Mouse (Mus musculus): ENCODE data around the gene Gpr146.
A peak's percentile ranks its signal among the peaks of the same experiment; 100 is the strongest.

Gene Gpr146

DNA sequence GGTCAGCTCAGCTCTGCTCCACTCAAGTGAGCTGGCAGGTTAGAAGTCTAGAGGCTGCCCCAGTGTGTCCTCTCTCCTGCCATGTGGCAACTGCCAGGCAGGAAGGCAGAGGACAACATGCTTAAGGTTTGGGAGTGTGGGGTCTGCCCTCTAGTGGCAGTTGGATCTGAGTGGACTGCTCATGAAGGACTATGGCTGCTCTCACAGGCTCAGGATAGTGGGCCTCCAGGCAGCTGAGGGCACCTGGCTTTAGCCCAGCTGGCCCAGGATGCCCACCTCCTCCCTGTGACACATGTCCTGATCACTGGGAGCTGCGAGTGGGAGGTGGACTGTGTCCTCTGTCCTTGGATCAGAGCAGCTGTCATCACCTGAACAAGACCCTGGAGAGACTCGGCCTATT lies 18.8 kb upstream of the Gpr146 start:
- DNase-seq (ENCODE audit: low spot score in 2 of 2): peak in 1 of 2 experiments; percentile 36

DNA sequence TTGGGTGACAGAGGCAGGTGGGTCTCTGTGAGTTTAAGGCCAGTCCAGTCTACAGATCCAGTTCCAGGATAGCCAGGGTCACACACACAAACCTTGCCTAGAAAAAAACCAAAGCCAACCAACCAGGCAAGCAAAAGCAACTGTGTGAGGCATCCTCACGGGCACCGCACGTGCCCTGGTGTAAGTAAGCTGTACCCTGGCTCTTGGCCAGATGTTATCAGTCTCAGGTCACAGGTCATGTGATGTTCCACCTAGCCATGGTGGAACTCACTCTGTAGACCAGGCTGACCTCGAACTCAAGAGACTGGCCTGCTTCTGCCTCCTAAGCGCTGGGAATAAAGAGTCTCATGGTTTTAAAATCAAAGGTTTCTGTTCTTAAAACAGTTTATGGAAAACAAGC lies 18.3 kb upstream of the Gpr146 start:
- no peak for DNase-seq (ENCODE audit: low spot score in 2 of 2)

DNA sequence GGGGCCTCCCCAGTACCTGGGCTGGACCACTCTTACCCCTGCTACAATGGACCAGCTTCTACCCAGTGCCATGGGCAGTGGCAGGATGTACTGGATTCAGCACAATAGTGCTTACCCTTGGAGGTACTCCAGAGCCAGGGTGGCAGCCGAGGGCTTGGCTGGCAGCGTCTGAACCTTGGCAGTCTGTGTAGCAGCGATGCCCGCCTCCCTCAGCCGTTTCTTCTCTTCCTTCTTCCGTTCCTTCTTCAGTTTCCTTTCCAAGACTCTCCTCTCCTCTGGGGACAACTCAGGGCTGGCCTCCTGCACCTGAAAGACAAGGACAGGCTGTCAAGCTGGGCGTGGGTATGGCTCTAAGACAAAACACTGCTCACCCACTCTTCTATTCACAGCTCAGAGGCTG lies 13.6 kb upstream of the Gpr146 start:
- peak in 1 of 2 experiments; percentile 28 for DNase-seq (ENCODE audit: low spot score in 2 of 2)

DNA sequence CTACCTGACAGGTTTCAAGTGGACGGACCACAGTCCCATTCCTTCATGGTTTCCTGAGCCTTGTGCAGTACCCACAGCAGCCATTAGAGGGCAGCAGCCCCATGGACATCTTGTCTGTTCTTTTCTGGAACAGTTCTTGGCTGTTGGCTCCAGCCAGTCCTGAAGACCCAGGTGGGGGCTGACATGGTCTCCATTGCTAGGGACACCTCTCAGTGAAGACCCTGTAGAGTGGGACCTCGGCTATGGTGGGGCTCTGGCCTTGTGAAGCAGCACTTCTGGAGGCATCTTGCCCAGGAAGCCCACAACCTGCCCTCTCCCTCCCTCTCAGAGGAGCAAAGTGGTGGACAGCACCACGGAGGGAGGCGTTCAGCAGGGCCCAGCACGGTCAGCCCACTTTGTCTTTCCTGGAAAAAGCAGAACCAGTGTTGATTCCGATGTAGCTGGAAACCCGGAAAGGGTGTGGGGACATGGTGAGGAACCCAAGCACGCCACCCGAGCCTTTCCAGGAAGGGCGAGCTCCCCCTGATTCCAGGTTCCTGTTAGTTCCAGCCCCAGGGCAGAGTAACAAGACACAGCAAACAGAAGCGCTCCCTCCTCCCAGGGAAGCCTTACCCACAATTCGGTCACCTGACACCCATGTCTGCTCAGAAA lies 13.1 kb upstream of the Gpr146 start:
- DNase-seq (ENCODE audit: low spot score in 2 of 2): peak; percentile 87 to 91

DNA sequence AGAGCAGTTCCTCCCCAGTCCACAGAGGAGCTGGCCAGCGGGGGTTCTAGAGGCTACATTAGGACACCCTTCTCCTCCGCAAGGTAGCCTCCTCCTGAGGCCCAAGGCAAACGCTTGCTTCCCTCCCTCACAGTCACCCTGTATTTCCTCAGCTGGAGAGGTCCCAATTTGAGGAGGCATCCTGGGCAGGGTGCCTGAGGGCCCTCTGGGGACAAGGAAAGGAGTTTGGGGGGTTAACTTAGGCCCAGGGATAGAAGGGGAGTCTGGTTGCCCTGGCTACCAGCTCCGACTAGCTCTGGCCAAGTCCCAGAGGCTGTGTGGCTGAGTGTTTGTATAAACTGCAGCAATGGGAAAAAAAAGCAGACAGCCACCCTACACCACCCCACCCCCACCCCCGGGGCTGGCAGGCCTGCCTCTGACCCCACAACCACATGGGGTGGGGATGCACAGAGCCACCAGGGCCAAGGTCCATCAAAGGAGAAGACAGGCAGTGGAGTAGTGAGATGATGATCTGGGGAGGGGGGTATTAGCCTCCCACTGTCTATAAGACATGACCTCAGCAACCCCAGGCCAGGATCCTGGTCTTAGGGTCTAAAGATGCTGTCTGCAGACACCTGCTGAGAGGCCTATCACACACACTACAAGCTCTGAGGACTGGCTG lies 12.5 kb upstream of the Gpr146 start:
- DNase-seq (ENCODE audit: low spot score in 2 of 2): peak in 1 of 2 experiments; percentile 18

DNA sequence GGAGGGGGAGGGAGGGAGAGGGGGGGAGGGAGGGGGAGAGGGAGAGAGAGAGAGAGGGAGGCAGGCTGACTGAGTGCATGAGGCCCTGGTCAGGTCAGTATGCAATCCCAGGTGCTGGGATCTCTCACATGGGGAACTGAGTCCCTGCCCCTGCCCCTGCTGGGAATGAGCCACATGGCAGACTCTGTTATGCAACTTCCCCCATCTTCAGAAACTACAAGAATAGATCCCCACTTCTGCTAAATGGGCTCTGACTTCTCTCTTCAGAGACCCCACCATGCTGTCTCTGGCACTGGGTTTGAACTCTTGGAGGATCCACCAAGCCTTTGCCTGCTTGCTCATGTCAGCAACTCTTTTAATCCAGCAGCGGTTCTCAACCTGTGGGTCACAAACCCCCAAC lies 11.7 kb upstream of the Gpr146 start:
- DNase-seq (ENCODE audit: low spot score in 2 of 2): no peak

DNA sequence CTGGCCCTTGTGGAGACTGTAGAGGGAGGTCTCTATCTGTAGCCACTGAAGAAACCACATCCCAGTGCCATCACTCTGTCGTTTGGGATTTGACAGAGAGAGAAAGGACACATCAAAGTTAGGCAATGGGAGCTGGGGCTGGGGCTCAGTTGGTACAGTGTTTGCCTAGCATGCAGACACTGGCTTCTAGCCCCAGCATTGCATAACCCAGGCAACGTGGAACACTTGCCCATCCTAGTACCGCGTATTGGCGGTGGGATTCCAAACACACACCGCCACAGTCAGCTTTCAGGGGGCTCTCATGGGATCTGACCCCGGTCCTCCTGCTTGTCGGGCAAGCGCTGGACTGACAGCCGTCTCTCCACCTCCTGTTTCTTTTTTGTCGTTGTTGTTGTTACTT lies 11.0 kb upstream of the Gpr146 start:
- DNase-seq (ENCODE audit: low spot score in 2 of 2): no peak

DNA sequence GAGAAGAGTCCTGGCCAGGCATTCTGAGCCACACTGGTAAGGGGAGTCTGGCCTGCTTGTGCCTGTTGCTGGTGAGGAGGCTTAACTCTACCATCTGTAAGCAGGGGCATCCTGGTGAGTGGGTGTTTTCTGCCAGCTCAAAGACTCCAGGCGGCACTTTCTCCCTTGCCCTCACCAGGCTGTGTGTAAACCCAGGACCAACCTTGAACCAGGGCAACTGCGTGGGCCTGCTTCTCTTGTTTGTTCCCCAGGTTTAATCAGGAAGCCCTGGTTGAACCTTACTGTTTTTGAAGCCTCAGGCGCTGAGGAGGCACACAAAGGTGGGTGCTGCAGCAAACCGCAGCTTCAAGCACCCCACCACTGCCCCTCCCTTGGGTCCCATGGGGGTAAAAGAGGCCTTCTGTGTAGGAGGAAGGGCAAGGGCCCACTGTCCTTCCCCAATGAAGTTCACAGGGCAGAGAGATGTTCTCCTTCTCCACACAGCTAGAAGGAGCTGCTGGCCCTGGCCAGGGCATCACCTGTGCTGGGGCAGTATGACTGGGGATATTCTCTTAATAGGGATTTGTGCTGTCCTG lies 9.5 kb upstream of the Gpr146 start:
- DNase-seq (ENCODE audit: low spot score in 2 of 2): no peak

DNA sequence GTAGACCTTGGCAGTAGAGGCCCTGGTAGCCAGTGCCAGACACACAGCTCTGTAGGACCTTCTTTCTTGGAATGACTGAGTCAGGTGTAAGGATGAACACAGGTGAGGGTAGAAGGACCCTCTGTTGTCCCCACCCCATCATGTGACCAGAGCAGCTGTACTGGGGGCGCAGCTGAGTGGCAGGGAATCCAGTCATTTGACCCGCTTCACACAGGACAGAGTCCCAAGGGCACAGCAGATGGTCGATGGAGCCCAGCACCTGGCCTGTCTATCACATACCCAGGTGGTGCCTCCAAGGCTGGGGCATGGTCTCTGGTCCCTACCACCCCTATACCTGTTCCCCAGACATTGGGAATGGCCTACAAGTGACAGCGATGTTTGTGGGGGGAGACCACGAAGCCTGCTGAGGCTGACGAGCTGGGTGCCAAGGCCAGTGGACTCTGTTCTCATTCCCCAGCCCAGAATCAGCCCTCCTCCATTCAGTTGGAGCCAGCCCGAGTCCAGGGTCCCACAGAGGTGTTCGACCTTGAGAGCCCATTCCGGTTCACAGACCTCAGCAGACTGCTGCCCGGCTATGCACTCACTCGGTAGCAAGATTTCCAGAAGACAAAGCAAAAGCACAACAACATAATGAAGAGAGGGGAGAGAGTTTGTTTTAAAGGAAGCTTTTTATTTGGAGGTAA lies 8.7 kb upstream of the Gpr146 start:
- no peak for DNase-seq (ENCODE audit: low spot score in 2 of 2)

DNA sequence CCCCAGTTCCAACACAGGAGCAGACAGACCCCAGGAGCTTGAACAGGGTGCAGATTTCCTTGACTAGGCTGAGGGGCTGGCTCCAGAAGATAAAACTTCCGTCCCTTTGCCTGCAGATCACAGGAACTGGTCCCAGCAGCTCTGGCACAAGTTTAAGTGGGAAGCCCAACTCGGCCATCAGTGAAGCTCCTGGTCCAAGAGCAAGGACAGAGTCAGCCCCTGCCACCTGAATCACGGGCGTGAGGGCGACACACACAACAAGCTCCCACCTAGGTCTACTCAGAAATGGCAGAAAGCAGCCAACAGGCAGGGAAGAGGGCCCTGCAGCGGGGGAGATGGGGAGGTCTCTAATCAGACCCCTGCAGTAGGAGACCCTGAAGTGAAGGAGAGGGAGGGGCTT lies 7.2 kb upstream of the Gpr146 start:
- no peak for DNase-seq (ENCODE audit: low spot score in 2 of 2)

DNA sequence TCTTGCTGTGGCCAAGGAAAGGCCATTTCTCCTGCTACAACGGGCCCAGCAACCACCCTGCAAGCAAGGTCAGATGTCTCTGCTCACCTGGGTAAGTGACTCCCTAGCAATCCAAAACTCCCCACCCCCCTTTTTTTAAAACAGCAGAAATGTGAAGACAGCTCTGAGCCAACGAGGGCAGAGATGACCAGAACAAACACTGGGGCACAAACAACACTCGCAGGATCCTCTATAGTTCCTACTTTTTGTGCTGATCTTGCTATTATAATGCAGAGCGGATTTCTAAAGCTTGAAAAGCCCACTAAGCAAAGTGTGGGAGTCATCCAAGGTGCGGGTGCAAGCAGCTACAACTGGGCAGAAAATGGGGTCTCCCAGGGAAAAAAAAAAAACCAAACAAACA lies 6.4 kb upstream of the Gpr146 start:
- DNase-seq (ENCODE audit: low spot score in 2 of 2): no peak

DNA sequence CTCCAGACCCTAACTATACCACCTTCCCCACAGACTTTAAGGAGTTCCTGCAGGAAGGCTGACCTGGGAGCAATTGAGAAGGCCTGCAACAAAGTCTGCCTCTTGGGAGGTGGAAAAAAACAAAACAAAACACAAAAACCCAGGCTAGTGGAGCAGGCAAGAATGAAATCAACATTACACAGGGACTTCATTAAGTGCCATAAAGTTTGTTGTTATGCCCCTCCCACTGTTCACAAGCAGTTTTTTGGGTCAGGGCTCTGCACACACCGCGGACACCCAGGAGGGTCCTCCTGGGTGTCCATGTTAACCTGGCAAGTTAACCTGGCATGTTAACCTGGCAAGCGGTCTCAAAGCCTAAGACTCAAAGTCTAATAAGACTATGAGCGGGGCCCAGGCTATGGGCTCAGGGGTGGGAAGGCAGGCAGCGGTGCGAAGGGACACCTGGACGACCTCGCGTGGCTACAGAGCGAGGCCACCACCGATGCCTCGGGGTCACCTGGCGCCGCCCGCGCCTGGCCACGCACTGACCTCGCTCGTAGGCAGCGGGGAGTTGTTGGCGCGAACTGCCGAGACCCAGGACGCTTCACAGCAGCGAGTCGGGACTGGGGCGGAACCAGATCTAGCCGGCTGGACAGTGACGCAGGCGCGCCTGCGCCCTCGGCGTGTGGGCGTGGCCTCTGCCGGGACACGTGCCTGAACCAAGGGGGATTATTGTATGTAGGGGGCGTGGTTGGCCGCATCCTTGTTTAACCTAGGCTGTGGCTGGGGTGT lies 5.7 kb upstream of the Gpr146 start:
- peak; percentile 82 to 92 for DNase-seq (ENCODE audit: low spot score in 2 of 2)

DNA sequence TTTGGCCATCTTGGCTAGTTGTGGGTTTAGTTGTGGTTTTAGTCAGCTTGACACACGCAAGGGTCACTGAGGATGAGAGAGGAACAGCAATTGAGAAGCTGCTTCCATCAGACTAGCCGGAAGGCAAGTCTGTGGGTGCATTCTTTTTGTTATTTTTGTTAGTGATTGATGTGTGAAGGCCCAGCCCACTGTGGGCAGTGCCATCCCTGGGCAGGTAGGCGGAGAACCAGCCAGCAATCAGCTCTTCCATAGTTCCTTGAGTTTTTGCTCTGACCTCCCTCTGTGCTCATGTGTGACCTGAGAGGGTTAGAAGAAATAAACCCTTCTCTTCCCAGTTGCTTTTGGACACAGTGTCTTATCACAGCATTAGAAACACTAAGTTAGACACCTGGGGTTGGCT lies 4.4 kb upstream of the Gpr146 start:
- no peak for DNase-seq (ENCODE audit: low spot score in 2 of 2)

DNA sequence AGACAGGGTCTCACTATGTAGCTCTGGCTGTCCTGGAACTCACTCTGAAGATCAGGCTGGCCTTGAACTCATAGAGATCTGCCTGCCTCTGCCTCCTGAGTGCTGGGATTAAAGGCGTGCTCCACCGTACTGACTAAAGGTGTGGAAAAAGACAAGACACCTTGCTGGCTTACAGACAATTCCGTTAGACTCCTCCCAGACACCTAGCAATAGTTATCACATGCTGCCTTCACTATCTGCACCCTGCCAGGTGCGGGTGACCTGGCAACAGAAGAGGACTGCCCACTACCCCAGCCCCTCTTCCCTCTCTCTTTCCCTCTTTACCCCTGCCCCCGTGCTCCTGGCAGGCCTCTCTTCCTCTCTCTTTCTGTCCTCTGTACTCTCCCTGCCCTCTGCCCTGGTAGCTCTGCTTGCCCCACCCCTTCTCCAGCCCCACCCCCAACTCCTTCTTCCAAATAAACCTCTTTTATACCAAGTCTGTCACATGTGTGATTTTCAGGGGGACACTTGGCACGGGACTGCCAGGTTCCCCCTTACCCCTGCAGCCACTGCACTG lies 3.5 kb upstream of the Gpr146 start:
- DNase-seq (ENCODE audit: low spot score in 2 of 2): no peak

DNA sequence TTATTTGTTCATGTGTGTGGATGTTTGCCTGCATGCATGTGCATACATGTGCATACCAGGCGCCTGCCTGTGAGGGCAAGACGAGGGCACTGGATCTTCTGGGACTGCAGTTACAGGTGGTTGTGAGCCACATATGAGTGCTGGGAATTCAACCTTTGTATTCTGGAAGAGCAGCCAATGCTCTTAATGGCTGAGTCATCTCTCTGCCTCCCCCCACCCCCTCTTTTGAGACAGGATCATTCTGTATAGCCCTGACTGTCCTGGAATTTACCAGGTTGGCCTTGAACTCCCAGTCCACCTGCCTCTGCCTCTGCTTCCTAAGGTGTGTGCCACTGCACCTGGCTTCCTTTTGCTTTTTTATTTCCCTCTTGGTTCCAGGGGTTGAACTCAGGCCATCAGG lies 2.7 kb upstream of the Gpr146 start:
- DNase-seq (ENCODE audit: low spot score in 2 of 2): no peak

DNA sequence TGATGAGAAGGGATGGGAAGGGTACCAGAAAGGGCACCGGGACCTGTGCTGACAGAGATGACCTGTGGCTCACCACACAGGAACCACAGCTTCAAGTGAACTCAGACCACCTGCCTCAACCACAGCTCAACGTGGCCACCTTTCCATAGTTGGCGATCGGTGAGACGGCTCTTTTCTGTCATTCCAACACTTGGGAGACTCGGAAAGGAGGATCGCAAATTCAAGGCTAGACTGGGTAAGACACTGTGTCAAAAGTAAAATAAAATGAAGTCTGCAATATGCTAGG lies 717 bp downstream of the Gpr146 start:
- DNase-seq (ENCODE audit: low spot score in 2 of 2): no peak

DNA sequence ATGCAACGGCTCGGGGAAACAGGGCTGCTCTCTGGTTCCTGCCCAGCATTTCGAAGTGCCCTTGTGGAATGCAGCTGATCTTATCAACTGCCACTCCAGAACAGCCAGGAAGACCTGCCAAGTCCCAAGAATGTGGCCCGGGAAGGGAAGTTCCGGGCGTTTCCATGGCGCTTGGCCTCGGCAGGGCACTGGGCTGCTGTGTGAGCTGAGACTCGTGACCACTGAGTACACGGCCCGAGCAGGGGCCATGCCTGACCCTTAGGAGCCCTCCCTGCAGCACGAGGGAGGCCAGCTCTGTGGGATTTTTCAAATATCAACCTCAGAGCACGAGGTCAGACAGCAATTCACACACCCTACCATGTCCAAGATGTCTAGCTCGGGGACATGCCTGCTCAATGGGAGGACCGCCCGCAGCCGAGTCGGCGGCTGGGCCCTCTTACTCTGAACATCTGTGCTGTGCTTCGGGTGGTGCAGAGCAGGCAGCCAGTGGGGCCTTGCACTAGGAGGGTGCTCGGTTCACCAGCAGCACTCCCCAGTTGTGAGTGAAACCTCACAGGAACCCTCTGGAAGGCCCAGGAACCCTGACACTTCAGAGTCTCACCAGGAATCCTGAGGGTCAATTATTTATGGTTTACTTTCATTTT lies 1.6 kb downstream of the Gpr146 start:
- DNase-seq (ENCODE audit: low spot score in 2 of 2): peak; percentile 30 to 74

DNA sequence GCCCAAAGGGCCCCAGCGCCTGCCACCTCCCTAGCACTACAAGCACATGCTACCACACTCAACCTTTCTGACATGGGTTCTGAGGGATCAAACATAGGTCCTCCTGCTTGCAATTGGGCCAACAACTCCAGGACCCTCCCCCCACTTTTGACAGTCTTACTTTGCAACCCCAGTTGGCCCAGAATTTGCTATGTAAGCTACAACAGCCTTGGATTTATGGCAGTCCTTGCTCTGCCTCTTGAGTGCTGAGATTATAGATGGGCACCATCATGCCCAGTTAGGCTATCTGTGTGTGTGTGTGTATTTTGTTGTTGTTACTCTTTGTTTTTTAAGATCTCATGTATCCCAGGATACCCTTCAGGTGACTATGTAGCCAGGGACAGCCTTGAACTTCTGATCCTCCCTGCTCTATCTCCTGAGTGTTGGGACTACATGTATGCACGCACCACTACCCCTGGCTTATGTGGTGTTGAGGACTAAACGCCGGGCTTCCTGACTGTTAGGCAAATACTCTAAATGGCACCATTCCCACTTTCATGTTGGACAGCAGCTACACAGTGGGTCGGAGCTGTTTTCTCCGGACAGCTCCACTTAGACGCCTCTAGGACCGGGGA lies 2.4 kb downstream of the Gpr146 start:
- no peak for DNase-seq (ENCODE audit: low spot score in 2 of 2)

DNA sequence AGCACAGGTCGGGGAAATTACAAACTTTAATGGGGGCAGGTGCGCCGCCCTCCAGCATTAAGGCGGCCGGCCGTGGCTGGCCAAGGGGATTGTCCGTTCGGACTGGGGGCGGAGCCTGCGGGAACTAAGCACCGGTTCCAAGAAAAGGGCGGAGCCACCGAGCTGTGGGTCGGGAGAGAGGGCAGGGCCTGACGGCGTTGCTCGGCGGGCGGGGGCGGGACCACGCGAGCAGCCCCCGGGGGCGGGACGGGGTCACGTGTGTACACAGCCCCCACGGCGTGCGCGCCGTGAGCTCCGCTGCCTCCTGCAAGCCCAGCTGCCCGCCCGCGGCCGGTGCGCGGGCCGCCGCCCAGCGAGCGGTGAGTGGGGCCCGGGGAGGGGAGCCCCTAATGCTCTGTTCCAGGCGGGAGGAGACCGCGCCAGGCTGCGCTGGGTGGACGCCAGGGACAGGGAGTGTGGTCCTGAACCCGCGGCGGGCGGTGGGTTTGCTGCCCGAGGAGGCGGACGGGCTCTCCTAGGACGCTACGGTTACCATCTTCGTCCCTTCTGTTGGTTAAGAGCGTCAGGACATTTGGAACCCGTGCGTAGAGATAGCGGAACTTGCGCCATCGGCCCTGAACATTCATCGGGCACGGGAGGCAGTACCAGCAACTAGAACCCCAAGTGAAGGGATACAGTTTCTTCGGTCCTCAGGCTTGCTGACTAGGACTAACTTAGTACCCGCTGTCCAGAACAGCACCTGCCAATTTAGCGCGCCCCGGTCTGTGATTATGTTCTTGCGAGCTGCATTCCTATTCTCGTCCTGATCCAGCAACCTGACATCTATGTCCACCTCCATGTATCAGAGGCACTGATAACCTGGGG lies 3.1 kb downstream of the Gpr146 start:
- peak; percentile 88 to 95 for DNase-seq (ENCODE audit: low spot score in 2 of 2)
